24 mouse cellular contexts compared by ENCODE assay signal in the genomic region with DNA sequence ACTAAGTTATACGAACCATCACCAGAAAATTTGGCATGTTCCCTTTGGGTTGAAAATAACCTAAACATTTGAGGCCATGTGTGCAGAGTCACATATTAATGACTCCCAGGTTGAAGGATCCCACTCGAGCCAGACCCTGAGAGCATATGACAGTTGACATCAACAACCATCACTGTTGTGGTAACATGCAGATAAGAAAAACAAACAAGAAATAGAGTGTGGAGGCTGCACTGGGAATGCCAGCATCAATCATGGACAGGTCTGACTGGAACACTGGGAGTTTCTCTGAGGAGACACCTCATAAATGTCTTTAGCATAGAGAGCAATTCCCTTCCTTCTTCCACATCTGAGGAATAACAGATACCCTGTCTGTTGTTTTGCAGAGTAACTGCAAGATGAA.
"Had no signal": no experiment of that assay in that cellular context is flagged by ENCODE, and none has a peak within 500 bp of the region (broad histone marks: within the 10 kb centered on the region; RNA-seq: fewer than 3 reads in every experiment).

No protein-coding gene starts in this region.

- ATAC-seq: forebrain, postnatal 0 days; hindbrain, postnatal 0 days had no signal

- H3K27me3 ChIP-seq: heart, embryonic 13.5 days; heart, embryonic 15.5 days; hindbrain, embryonic 13.5 days; hindbrain, embryonic 15.5 days; kidney, embryonic 15.5 days; limb, embryonic 13.5 days; limb, embryonic 15.5 days had no signal

- H3K36me3 ChIP-seq: heart, embryonic 13.5 days; heart, embryonic 15.5 days; hindbrain, embryonic 13.5 days; hindbrain, embryonic 15.5 days; kidney, embryonic 15.5 days; limb, embryonic 13.5 days; limb, embryonic 15.5 days had no signal

- H3K27ac ChIP-seq: heart, adult 2 months; heart, embryonic 13.5 days; heart, embryonic 15.5 days; hindbrain, embryonic 13.5 days; hindbrain, embryonic 15.5 days; hindbrain, postnatal 0 days; kidney, embryonic 15.5 days; kidney, postnatal 0 days; limb, embryonic 13.5 days; limb, embryonic 15.5 days had no signal

- H3K4me2 ChIP-seq: heart, embryonic 11.5 days; heart, embryonic 13.5 days; heart, embryonic 15.5 days; hindbrain, embryonic 13.5 days; hindbrain, embryonic 15.5 days; kidney, embryonic 15.5 days; limb, embryonic 13.5 days; limb, embryonic 15.5 days had no signal

- H3K9me3 ChIP-seq: heart, embryonic 13.5 days; heart, embryonic 15.5 days; hindbrain, embryonic 13.5 days; hindbrain, embryonic 15.5 days; kidney, embryonic 15.5 days; limb, embryonic 13.5 days; limb, embryonic 15.5 days had no signal

- H3K4me3 ChIP-seq: heart, adult 2 months; heart, embryonic 13.5 days; heart, embryonic 15.5 days; hindbrain, embryonic 13.5 days; hindbrain, embryonic 15.5 days; kidney, embryonic 15.5 days; limb, embryonic 13.5 days; limb, embryonic 15.5 days had no signal

- DNase-seq: forebrain, postnatal 0 days; gastrocnemius, postnatal 14 days; gastrocnemius, postnatal 36 days; heart, adult 2 months; heart, postnatal 14 days; heart, postnatal 36 days; kidney, adult 11 months; kidney, adult 2 months; kidney, adult 9 months; kidney, postnatal 14 days; kidney, postnatal 36 days; layer of hippocampus, adult 9-11 months; layer of hippocampus, postnatal 36 days; left cerebral cortex, postnatal 4 days had no signal

- H3K9ac ChIP-seq: forebrain, postnatal 0 days; heart, embryonic 13.5 days; heart, embryonic 15.5 days; hindbrain, embryonic 13.5 days; hindbrain, embryonic 15.5 days; kidney, embryonic 15.5 days; limb, embryonic 13.5 days; limb, embryonic 15.5 days had no signal

- H3K4me1 ChIP-seq: hindbrain, embryonic 13.5 days; hindbrain, embryonic 15.5 days; kidney, embryonic 15.5 days had no signal
